Mouse (Mus musculus) midbrain, postnatal 0 days (tissue): ENCODE results near the gene Ift122. TPM values are rescaled to one million over a fixed set of nuclear protein-coding genes. Genes with fewer than 3 reads are reported as not detected.
A peak's percentile ranks its signal among the peaks of the same experiment; 100 is the strongest.

ENCODE experiments used
- ATAC-seq: fragments of 200-750 bp; cut with Nextera tagmentation; 2 replicates; pipeline ENCODE4 v1.8.0; 2017; ENCODE audit warnings: moderate number of reproducible peaks, mild to moderate bottlenecking, moderate TSS enrichment, moderate library complexity; ENCODE audit not compliant: low FRiP score
- DNase-seq: peaks from one replicate; pipeline ENCODE4 v3.0.0-alpha.2; 2015; ENCODE audit warnings: low spot score
- H3K27ac ChIP-seq: fragments of 300-500 bp; sonication (generic); 2 replicates; pipeline ENCODE4 v1.5.1; 2014; ENCODE audit warnings: low read depth, mild to moderate bottlenecking, low read length, mixed read lengths
- H3K27me3 ChIP-seq: fragments of 300-500 bp; sonication (generic); 2 replicates; pipeline ENCODE4 v1.6.1; 2014; ENCODE audit warnings: low read length, control low read depth, mixed read lengths; ENCODE audit not compliant: insufficient read depth
- H3K36me3 ChIP-seq: fragments of 300-500 bp; sonication (generic); 2 replicates; pipeline ENCODE4 v1.6.1; 2014; ENCODE audit warnings: low read length, control low read depth, mixed read lengths; ENCODE audit not compliant: insufficient read depth
- H3K4me1 ChIP-seq: fragments of 300-500 bp; sonication (generic); 2 replicates; pipeline ENCODE4 v1.6.1; 2014; ENCODE audit warnings: mild to moderate bottlenecking, control low read depth, antibody characterized with exemption, low read length, mixed read lengths; ENCODE audit not compliant: insufficient read depth
- H3K4me2 ChIP-seq: fragments of 300-500 bp; sonication (generic); 2 replicates; pipeline ENCODE4 v1.6.1; 2014; ENCODE audit warnings: low read depth, mild to moderate bottlenecking, low read length, mixed read lengths; ENCODE audit not compliant: poor library complexity, severe bottlenecking
- H3K4me3 ChIP-seq: fragments of 300-500 bp; sonication (generic); 2 replicates; pipeline ENCODE4 v1.5.1; 2014; ENCODE audit warnings: low read depth, mild to moderate bottlenecking, low read length, moderate library complexity
- H3K9ac ChIP-seq: fragments of 300-500 bp; sonication (generic); replicated peaks from 2 replicates; pipeline ENCODE4 v1.6.1; 2014; ENCODE audit warnings: mild to moderate bottlenecking, low read length, moderate library complexity, mixed read lengths; ENCODE audit not compliant: poor library complexity, severe bottlenecking
- H3K9me3 ChIP-seq: fragments of 300-500 bp; sonication (generic); 2 replicates; pipeline ENCODE4 v1.6.1; 2016; ENCODE audit warnings: low read length, control low read depth
- CTCF ChIP-seq: IDR thresholded peaks from 2 replicates; pipeline ENCODE4 v1.5.1; 2016; ENCODE audit warnings: antibody characterized with exemption, mild to moderate bottlenecking
- WGBS: fragments of 180-500 bp; shearing (Covaris S2); extraction: QIAGEN DNeasy Blood & Tissue Kit; methylation state at CpG from one replicate; pipeline ENCODE4 v1.1.7; 2014; 5-methylcytosine and 5-hydroxymethylcytosine counted together
- polyA plus RNA-seq: library from polyadenylated mRNA; unstranded; fragments of >200 nt; fragmentation: Nextera tagmentation; extraction: Ambion mirVana; gene quantifications from 2 replicates; pipeline ENCODE4 v1.2.1, GENCODE M21; 2015
- total RNA-seq: library from RNA; depleted of rRNA; stranded (reverse); fragments of >200 nt; gene quantifications from 2 replicates; pipeline ENCODE4 v1.2.3, GENCODE M21; 2014

The Ift122 gene
- total and polyA plus RNA-seq, 2 experiments from 2014 or later: 24.3 to 31.7 TPM

- TF ChIP-seq CTCF: no peak
- no peaks in the 10 kb centered on the region; the same call in 1 of the 2 replicates for H3K4me1 ChIP-seq
- no peaks in the 10 kb centered on the region for H3K36me3 ChIP-seq
- H3K9me3 ChIP-seq: no peaks in the 10 kb centered on the region
- ATAC-seq (no peak), DNase-seq (no peak)
- 46% methylated on average over 6 of the region's 6 CpGs for WGBS
- no peak overlapping the region for H3K4me3 ChIP-seq
- no peak overlapping the region for H3K9ac ChIP-seq
- no peak overlapping the region for H3K4me2 ChIP-seq
- no peak overlapping the region for H3K27ac ChIP-seq
- no peaks in the 10 kb centered on the region; the same call in 1 of the 2 replicates for H3K27me3 ChIP-seq
Measured at GRCm38 (mm10) chr6:115957681-115958080, 104.4 kb downstream of the Ift122 start.

GRCm38 (mm10) chr6:115958445-115958844 lies 105.2 kb downstream of the Ift122 start:
- H3K4me2 ChIP-seq: no peak overlapping the region
- no peaks in the 10 kb centered on the region for H3K27me3 ChIP-seq
- 91% methylated on average over 9 of the region's 9 CpGs for WGBS
- no peaks in the 10 kb centered on the region; the same call in 1 of the 2 replicates for H3K4me1 ChIP-seq
- no peak overlapping the region for H3K4me3 ChIP-seq
- no peak for ATAC-seq
- no peak for TF ChIP-seq CTCF
- H3K27ac ChIP-seq: no peak overlapping the region
- H3K9me3 ChIP-seq: no peaks in the 10 kb centered on the region
- no peaks in the 10 kb centered on the region for H3K36me3 ChIP-seq
- H3K9ac ChIP-seq: no peak overlapping the region
- DNase-seq: no peak

GRCm38 (mm10) chr6:115959151-115959691 lies 106.0 kb downstream of the Ift122 start:
- Histone ChIP-seq H3K27ac (no peak overlapping the region), H3K4me3 (no peak overlapping the region), H3K4me2 (no peak overlapping the region), H3K36me3 (no peaks in the 10 kb centered on the region), H3K9me3 (no peaks in the 10 kb centered on the region), H3K9ac (no peak overlapping the region), H3K27me3 (no peaks in the 10 kb centered on the region), H3K4me1 (no peaks in the 10 kb centered on the region; the same call in 1 of the 2 replicates)
- DNase-seq: no peak
- TF ChIP-seq CTCF: no peak
- no peak for ATAC-seq
- 77% methylated on average over 7 of the region's 7 CpGs for WGBS

GRCm38 (mm10) chr6:115960322-115960721 lies 107.1 kb downstream of the Ift122 start:
- DNase-seq (no peak), ATAC-seq (no peak)
- no peaks in the 10 kb centered on the region for H3K36me3 ChIP-seq
- no peak for TF ChIP-seq CTCF
- H3K4me1 ChIP-seq: no peaks in the 10 kb centered on the region; the same call in 1 of the 2 replicates
- H3K9me3 ChIP-seq: no peaks in the 10 kb centered on the region
- H3K27me3 ChIP-seq: no peaks in the 10 kb centered on the region
- no peak overlapping the region for H3K4me3 ChIP-seq
- 92% methylated on average over 19 of the region's 19 CpGs for WGBS
- H3K27ac ChIP-seq: no peak overlapping the region
- no peak overlapping the region for H3K9ac ChIP-seq
- no peak overlapping the region for H3K4me2 ChIP-seq

- Histone ChIP-seq H3K9ac (no peak overlapping the region), H3K9me3 (no peaks in the 10 kb centered on the region), H3K27ac (no peak overlapping the region), H3K4me2 (no peak overlapping the region), H3K36me3 (no peaks in the 10 kb centered on the region), H3K27me3 (no peaks in the 10 kb centered on the region), H3K4me1 (no peaks in the 10 kb centered on the region; the same call in 1 of the 2 replicates), H3K4me3 (no peak overlapping the region)
- ATAC-seq (no peak), DNase-seq (no peak)
- no peak for TF ChIP-seq CTCF
- WGBS: 83% methylated on average over 3 of the region's 3 CpGs
Measured at GRCm38 (mm10) chr6:115961743-115962142, 108.5 kb downstream of the Ift122 start.

- no peaks in the 10 kb centered on the region for H3K27me3 ChIP-seq
- H3K4me3 ChIP-seq: no peak overlapping the region
- WGBS: 42% methylated on average over 23 of the region's 23 CpGs
- no peak overlapping the region for H3K9ac ChIP-seq
- H3K36me3 ChIP-seq: no peaks in the 10 kb centered on the region
- H3K9me3 ChIP-seq: no peaks in the 10 kb centered on the region
- H3K27ac ChIP-seq: no peak overlapping the region
- DNase-seq (no peak), ATAC-seq (no peak)
- peak; percentile 54 for TF ChIP-seq CTCF
- H3K4me2 ChIP-seq: no peak overlapping the region
- H3K4me1 ChIP-seq: no peaks in the 10 kb centered on the region; the same call in 1 of the 2 replicates
Measured at GRCm38 (mm10) chr6:115962439-115963085, 109.3 kb downstream of the Ift122 start.
